Mouse (Mus musculus) liver, postnatal 0 days (tissue): ENCODE data around the gene Ppp4r3b.

Experiments
- CTCF ChIP-seq: sonication (generic); IDR thresholded peaks from 2 replicates; pipeline ENCODE4 v1.5.1; 2016; ENCODE audit warnings: antibody characterized with exemption, low read depth
- EP300 ChIP-seq: IDR thresholded peaks from 2 replicates; pipeline ENCODE4 v1.6.1; 2016; ENCODE audit warnings: antibody characterized with exemption, low read depth, mild to moderate bottlenecking

DNA sequence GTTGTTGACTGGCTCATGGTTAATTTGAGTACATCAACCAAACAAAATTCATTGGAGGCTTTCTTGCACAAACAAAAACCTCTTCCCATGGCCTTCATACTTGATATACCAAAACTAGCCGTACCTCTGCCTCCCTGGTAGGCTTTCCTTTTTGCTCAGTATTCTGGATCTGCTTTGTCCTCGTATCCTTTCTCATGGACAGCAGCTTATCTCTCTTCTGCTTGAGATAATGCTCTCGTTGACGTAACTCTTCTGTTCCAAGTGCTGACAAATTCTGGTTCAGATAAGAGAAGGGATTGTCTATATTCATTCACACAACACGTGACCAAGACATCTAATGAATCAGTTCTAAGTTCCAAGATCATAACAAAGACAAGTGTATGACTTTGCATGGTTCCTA, 49.6 kb downstream of the Ppp4r3b start:
- TF ChIP-seq EP300 (no peak), CTCF (no peak)
